Mouse (Mus musculus) intestine, postnatal 0 days (tissue): ENCODE data around the gene N4bp2l1. TPM values are rescaled to one million over a fixed set of nuclear protein-coding genes. Genes with fewer than 3 reads are reported as not detected.

Source experiments
- ATAC-seq: fragments of 200-750 bp; cut with Nextera tagmentation; 2 replicates; pipeline ENCODE4 v1.8.0; 2017; ENCODE audit warnings: mild to moderate bottlenecking, moderate TSS enrichment, moderate library complexity
- H3K27ac ChIP-seq: fragments of 300-500 bp; sonication (generic); 2 replicates; pipeline ENCODE4 v1.5.1; 2014; ENCODE audit warnings: mild to moderate bottlenecking, low read depth, low read length, moderate library complexity
- H3K27me3 ChIP-seq: fragments of 300-500 bp; sonication (generic); replicated peaks from 2 replicates; pipeline ENCODE4 v1.6.1; 2014; ENCODE audit warnings: low read length, mixed read lengths; ENCODE audit not compliant: control insufficient read depth, insufficient read depth
- H3K36me3 ChIP-seq: fragments of 300-500 bp; sonication (generic); 2 replicates; pipeline ENCODE4 v1.6.1; 2014; ENCODE audit warnings: mild to moderate bottlenecking, moderate library complexity; ENCODE audit not compliant: control insufficient read depth, insufficient read depth
- H3K4me1 ChIP-seq: fragments of 300-500 bp; sonication (generic); replicated peaks from 2 replicates; pipeline ENCODE4 v1.6.1; 2014; ENCODE audit warnings: antibody characterized with exemption, low read length, mixed read lengths; ENCODE audit not compliant: control insufficient read depth, insufficient read depth
- H3K4me2 ChIP-seq: fragments of 300-500 bp; sonication (generic); replicated peaks from 2 replicates; pipeline ENCODE4 v1.6.1; 2014; ENCODE audit warnings: low read depth, mild to moderate bottlenecking, moderate library complexity
- H3K4me3 ChIP-seq: fragments of 300-500 bp; sonication (generic); 2 replicates; pipeline ENCODE4 v1.5.1; 2014; ENCODE audit warnings: low read depth, low read length
- H3K9ac ChIP-seq: fragments of 300-500 bp; sonication (generic); 2 replicates; pipeline ENCODE4 v1.6.1; 2014; ENCODE audit warnings: mild to moderate bottlenecking, low read depth, low read length
- H3K9me3 ChIP-seq: fragments of 300-500 bp; sonication (generic); 2 replicates; pipeline ENCODE4 v1.6.1; 2016; ENCODE audit warnings: mixed run types; ENCODE audit not compliant: control insufficient read depth
- CTCF ChIP-seq: sonication (generic); IDR thresholded peaks from 2 replicates; pipeline ENCODE4 v1.5.1; 2016; ENCODE audit warnings: low read depth, mild to moderate bottlenecking, control low read depth, antibody characterized with exemption, moderate library complexity
- WGBS: fragments of 180-500 bp; shearing (Covaris S2); extraction: QIAGEN DNeasy Blood & Tissue Kit; methylation state at CpG from one replicate; pipeline ENCODE4 v1.1.7; 2014; 5-methylcytosine and 5-hydroxymethylcytosine counted together
- polyA plus RNA-seq: library from polyadenylated mRNA; unstranded; fragments of >200 nt; fragmentation: Nextera tagmentation; extraction: Ambion mirVana; gene quantifications from 2 replicates; pipeline ENCODE4 v1.2.1, GENCODE M21; 2015

The N4bp2l1 gene
- polyA plus RNA-seq, 1 experiment from 2014 or later = 21.1 TPM

DNA sequence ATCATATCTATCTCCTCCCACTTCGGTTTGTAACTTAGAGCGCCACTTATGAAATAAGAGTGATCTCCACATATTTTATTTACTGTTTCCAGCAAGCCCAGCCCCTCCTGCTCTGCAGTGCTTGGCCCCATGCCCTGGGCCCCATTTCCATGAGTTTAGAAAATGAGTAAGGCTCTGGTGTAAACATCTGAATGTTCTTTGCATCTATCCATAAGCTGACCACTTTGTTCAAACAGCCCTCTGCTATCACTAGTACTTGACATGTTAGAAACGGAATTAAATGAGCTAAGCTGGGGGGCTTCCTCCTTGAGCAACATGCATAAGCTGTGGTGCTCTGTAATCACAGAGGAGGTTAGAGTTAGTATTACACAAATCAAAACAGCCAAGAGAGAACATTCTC is 22.6 kb downstream of the N4bp2l1 start:
- 73% methylated on average over 3 of the region's 3 CpGs for WGBS
- no peak for TF ChIP-seq CTCF
- no peaks in the 10 kb centered on the region for H3K9me3 ChIP-seq
- H3K27me3 ChIP-seq = no peaks in the 10 kb centered on the region
- no peak overlapping the region for H3K4me3 ChIP-seq
- ATAC-seq = no peak
- no peak overlapping the region for H3K27ac ChIP-seq
- no peak overlapping the region for H3K9ac ChIP-seq
- H3K36me3 ChIP-seq = peaks cover 19% of the 10 kb centered on the region
- H3K4me2 ChIP-seq = no peak overlapping the region
- 0 out of 2 replicates have a peak, but pooled peaks cover 11% of the 10 kb centered on the region for H3K4me1 ChIP-seq

DNA sequence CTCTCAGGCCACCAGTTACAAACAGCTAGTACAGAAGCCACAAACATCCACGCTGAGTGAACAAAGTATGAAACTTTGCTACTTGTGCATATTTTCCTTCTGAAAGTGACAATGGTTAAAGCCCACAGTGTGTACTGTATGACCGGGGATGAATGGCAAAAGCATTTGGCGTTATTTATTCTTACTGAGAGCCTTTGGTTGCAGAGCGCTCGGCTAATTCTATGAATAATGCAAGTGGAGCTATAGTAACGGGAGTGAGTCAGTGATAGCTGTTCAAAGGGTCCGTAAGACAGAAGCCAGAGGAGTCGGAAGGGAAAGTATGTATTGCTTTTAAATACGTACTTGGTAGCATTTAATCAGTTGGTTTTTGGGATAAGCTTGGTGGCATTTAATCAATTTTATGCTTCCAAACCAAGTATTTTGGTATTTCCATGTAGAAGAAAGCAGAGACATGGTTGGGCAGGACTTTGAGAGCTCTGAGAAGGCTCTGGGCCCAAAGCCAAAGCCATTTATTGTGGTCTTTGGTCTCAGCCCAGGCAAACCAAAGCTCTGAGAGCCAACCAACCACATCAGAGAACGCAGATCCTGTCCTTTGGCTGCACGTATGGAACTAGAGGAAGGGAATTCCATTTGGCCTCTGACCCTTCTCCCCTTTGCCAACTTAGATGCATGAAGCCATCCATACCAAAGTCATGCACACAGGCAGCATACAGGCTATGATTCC is 26.3 kb downstream of the N4bp2l1 start:
- H3K36me3 ChIP-seq = peaks cover 30% of the 10 kb centered on the region
- TF ChIP-seq CTCF = no peak

DNA sequence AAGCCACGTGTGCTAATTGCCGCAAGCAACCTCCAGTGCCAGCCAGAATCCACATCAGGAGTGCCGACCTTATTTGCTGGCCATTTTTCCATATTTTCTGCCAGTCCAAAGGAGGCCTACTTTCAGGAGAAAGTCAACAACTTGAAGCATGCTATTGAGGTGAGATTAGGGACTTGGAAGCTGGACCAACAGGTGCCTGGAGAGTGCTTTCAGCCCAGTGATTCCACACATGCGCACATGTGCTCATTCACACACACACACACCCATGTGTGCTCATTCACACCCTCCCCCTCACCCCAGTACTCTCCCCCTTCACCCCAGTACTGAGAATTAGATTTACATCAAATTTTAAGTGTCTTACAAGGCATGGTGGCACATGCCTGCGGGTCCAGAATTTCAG is 30.0 kb downstream of the N4bp2l1 start:
- Histone ChIP-seq H3K4me3 (no peak overlapping the region), H3K9ac (no peak overlapping the region), H3K27ac (no peak overlapping the region), H3K4me1 (no peaks in the 10 kb centered on the region), H3K4me2 (no peak overlapping the region), H3K27me3 (no peaks in the 10 kb centered on the region), H3K9me3 (no peaks in the 10 kb centered on the region), H3K36me3 (peaks cover 26% of the 10 kb centered on the region)
- WGBS = 93% methylated on average over 5 of the region's 5 CpGs
- no peak for TF ChIP-seq CTCF
- no peak for ATAC-seq

More for the DNA sequence above, 26.3 kb downstream of the N4bp2l1 start:
- Histone ChIP-seq H3K9ac (no peak overlapping the region), H3K4me3 (no peak overlapping the region), H3K4me2 (no peak overlapping the region), H3K9me3 (no peaks in the 10 kb centered on the region), H3K27me3 (no peaks in the 10 kb centered on the region), H3K4me1 (0 out of 2 replicates have a peak, but pooled peaks cover 7% of the 10 kb centered on the region), H3K27ac (no peak overlapping the region)
- WGBS = 86% methylated on average over 11 of the region's 11 CpGs
- ATAC-seq = no peak

DNA sequence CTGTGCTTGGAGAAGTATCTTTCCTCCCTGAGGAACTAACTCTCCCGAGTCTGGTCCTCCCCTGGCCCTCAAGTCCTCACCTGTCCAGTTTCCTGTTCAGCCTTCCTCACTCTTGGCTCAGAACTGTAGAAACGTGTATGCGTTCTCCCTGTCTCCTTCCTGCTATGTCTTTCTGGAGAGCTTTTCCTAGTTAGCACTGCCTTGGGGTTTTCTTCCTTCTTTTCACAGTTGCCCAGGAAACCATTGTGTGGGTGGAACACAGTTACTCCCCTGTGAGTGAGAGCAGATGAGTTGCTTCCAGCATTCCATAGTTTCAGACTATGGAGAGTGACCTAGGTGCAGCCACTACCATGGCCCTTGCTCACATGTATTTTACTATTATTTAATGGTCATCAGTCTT is 30.8 kb downstream of the N4bp2l1 start:
- ATAC-seq = no peak

GRCm38 (mm10) chr5:150564426-150564825 is 32.6 kb downstream of the N4bp2l1 start:
- 93% methylated on average over 6 of the region's 6 CpGs for WGBS
- H3K4me3 ChIP-seq = no peak overlapping the region
- ATAC-seq = no peak

More for the DNA sequence above, 30.8 kb downstream of the N4bp2l1 start:
- peaks cover 25% of the 10 kb centered on the region for H3K36me3 ChIP-seq
- H3K27me3 ChIP-seq = no peaks in the 10 kb centered on the region
- no peak overlapping the region for H3K9ac ChIP-seq
- H3K4me2 ChIP-seq = no peak overlapping the region
- TF ChIP-seq CTCF = no peak
- 57% methylated on average over 3 of the region's 3 CpGs for WGBS
- H3K4me1 ChIP-seq = no peaks in the 10 kb centered on the region
- H3K9me3 ChIP-seq = no peaks in the 10 kb centered on the region
- no peak overlapping the region for H3K4me3 ChIP-seq
- H3K27ac ChIP-seq = no peak overlapping the region

DNA sequence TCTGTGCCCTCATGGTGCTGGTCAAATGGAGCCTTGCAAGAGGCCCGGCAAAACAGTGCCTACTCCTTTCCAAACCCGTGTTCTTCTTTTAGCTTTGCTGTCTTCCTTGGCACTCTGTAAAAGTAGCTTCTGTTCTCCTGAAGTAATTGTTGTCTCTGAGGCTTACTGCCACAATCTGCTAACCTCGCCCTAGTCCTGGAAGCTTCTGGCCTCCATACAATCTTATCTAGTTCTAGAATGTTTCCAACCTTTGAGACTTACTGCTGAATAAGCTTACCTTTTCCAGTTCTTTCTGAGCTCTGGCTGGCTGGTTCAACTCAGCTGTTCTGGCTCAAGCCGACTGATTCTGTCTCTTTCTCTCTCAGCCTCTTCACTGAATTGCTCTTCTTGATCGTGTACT is 35.2 kb downstream of the N4bp2l1 start:
- peak overlapping the region; percentile 74 for H3K27ac ChIP-seq
- TF ChIP-seq CTCF = no peak
- no peaks in the 10 kb centered on the region for H3K9me3 ChIP-seq
- H3K4me1 ChIP-seq = no peaks in the 10 kb centered on the region
- peak overlapping the region; percentile 37; the same call in 1 of the 2 replicates for H3K4me2 ChIP-seq
- H3K9ac ChIP-seq = no peak overlapping the region
- peak; percentile 91 for ATAC-seq
- H3K36me3 ChIP-seq = peaks cover 29% of the 10 kb centered on the region
- 55% methylated on average over 5 of the region's 5 CpGs for WGBS
- H3K4me3 ChIP-seq = no peak overlapping the region
- no peaks in the 10 kb centered on the region for H3K27me3 ChIP-seq

More at GRCm38 (mm10) chr5:150564426-150564825, 32.6 kb downstream of the N4bp2l1 start:
- Histone ChIP-seq H3K27ac (no peak overlapping the region), H3K9ac (no peak overlapping the region), H3K27me3 (no peaks in the 10 kb centered on the region), H3K9me3 (no peaks in the 10 kb centered on the region), H3K4me2 (no peak overlapping the region), H3K4me1 (no peaks in the 10 kb centered on the region), H3K36me3 (peaks cover 26% of the 10 kb centered on the region)
- no peak for TF ChIP-seq CTCF
